14 mouse cellular contexts compared by ENCODE assay signal in genomic region chr11:78174506-78174905, GRCm38 (mm10). TPM values are rescaled to one million over a fixed set of nuclear protein-coding genes. Genes with fewer than 3 reads are reported as not detected.
DNase-seq lines count a peak whose midpoint lies in the region; ATAC-seq and TF ChIP-seq lines count a peak whose summit lies in the region.
"Had no signal": no experiment of that assay in that cellular context is flagged by ENCODE, and none has a peak within 500 bp of the region (broad histone marks: within the 10 kb centered on the region; RNA-seq: fewer than 3 reads in every experiment).

No protein-coding gene starts in this region.

- no peaks in the 10 kb centered on the region for H3K9me3 ChIP-seq in liver, embryonic 12.5 days (replicated peaks)
- no peaks in the 10 kb centered on the region for H3K9me3 ChIP-seq in liver, embryonic 11.5 days (ENCODE audit: control insufficient read depth, low read length)
- H3K9me3 ChIP-seq: forebrain, embryonic 15.5 days; megakaryocyte, embryonic 14.5 days had no signal

- no peak for DNase-seq in kidney, adult 2 months
- no peak for DNase-seq in kidney, postnatal 14 days
- no peak for DNase-seq in liver, embryonic 11.5 days (ENCODE audit: low spot score)
- DNase-seq in R1 (ENCODE audit: low read depth, low spot score) (peak; percentile 70), ZHBTc4 (ENCODE audit: low read depth, low spot score) (peak; percentile 40)
- no peak for DNase-seq in natural killer cell, adult 2 months (ENCODE audit: low spot score in 2 of 2)
- DNase-seq: adrenal gland, postnatal 10 days; cerebellum, adult 18-20 months; cerebellum, postnatal 14 days; kidney, adult 18-20 months had no signal

- TF ChIP-seq POLR2A in kidney, adult 2 months (IDR thresholded peaks at IDR 0.05; ENCODE audit: low read depth, low read length): no peak

- no peak for ATAC-seq in liver, embryonic 12.5 days
- ATAC-seq in liver, embryonic 11.5 days (replicated peaks; ENCODE audit: low FRiP score): no peak
- ATAC-seq: forebrain, embryonic 15.5 days had no signal

- WGBS in kidney, adult 2 months: 74% methylated on average over 3 of the region's 3 CpGs
- 91% methylated on average over 3 of the region's 3 CpGs for WGBS in liver, embryonic 12.5 days (ENCODE audit: insufficient replicate concordance)
- 87% methylated on average over 3 of the region's 3 CpGs for WGBS in liver, embryonic 11.5 days

- H3K4me3 ChIP-seq in kidney, adult 2 months (ENCODE audit: insufficient read depth, low read depth, low read length): no peak overlapping the region
- H3K4me3 ChIP-seq in liver, embryonic 12.5 days: no peak overlapping the region
- H3K4me3 ChIP-seq in liver, embryonic 11.5 days (ENCODE audit: low read depth, low read length): no peak overlapping the region
- H3K4me3 ChIP-seq: forebrain, embryonic 15.5 days; megakaryocyte, embryonic 14.5 days had no signal

- no peaks in the 10 kb centered on the region for H3K27me3 ChIP-seq in kidney, adult 2 months (replicated peaks; ENCODE audit: control insufficient read depth, insufficient read depth, low read length)
- H3K27me3 ChIP-seq in liver, embryonic 12.5 days (replicated peaks): no peaks in the 10 kb centered on the region
- no peaks in the 10 kb centered on the region for H3K27me3 ChIP-seq in liver, embryonic 11.5 days (replicated peaks; ENCODE audit: control insufficient read depth, insufficient read depth, low read length)
- H3K27me3 ChIP-seq: forebrain, embryonic 15.5 days; megakaryocyte, embryonic 14.5 days had no signal

- H3K4me1 ChIP-seq in kidney, adult 2 months (ENCODE audit: control insufficient read depth, insufficient read depth, low read length): peaks cover 8% of the 10 kb centered on the region; the same call in 1 of the 2 replicates
- H3K4me1 ChIP-seq in liver, embryonic 12.5 days: peaks cover 64% of the 10 kb centered on the region
- peaks cover 17% of the 10 kb centered on the region for H3K4me1 ChIP-seq in liver, embryonic 11.5 days (replicated peaks; ENCODE audit: control insufficient read depth, insufficient read depth, low read length)

- H3K27ac ChIP-seq in kidney, adult 2 months (ENCODE audit: insufficient read depth, low read depth, low read length): peak overlapping the region; percentile 78
- H3K27ac ChIP-seq in liver, embryonic 12.5 days: peak overlapping the region; percentile 100
- H3K27ac ChIP-seq in liver, embryonic 11.5 days (ENCODE audit: low read depth, low read length): no peak overlapping the region
- H3K27ac ChIP-seq: forebrain, embryonic 15.5 days had no signal

- H3K4me2 ChIP-seq in liver, embryonic 12.5 days: peak overlapping the region; percentile 92; the same call in 1 of the 2 replicates
- no peak overlapping the region for H3K4me2 ChIP-seq in liver, embryonic 11.5 days
- H3K4me2 ChIP-seq: forebrain, embryonic 15.5 days; heart, embryonic 11.5 days had no signal

- no peaks in the 10 kb centered on the region for H3K36me3 ChIP-seq in kidney, adult 2 months (ENCODE audit: control insufficient read depth, insufficient read depth, low read length)
- H3K36me3 ChIP-seq in liver, embryonic 12.5 days: peaks cover 33% of the 10 kb centered on the region
- peaks cover 3% of the 10 kb centered on the region; the same call in 1 of the 2 replicates for H3K36me3 ChIP-seq in liver, embryonic 11.5 days (ENCODE audit: control insufficient read depth, insufficient read depth, low read length)

- no peak for TF ChIP-seq CTCF in kidney, adult 2 months (conservative IDR thresholded peaks at IDR 0.05; ENCODE audit: insufficient read depth, insufficient read length, low read depth, low read length)

- H3K9ac ChIP-seq in liver, embryonic 12.5 days: 0 out of 2 replicates have a peak overlapping the region, but pooled peaks have one; percentile 33
- H3K9ac ChIP-seq in liver, embryonic 11.5 days (ENCODE audit: low read depth, low read length): no peak overlapping the region
- H3K9ac ChIP-seq: forebrain, embryonic 15.5 days had no signal

RNA-seq across cellular contexts. Expression of gene Nek8, which starts 2.0 kb away (rescaled TPM):
- polyA plus RNA-seq in kidney, adult 2 months (2012; rRNA removed): 18.3 and 24.6 TPM in 2 replicates
- 12.2 and 13.7 TPM in 2 replicates for polyA plus RNA-seq in liver, embryonic 12.5 days (2016; fragmentation: Nextera tagmentation; extraction: Ambion mirVana)
- polyA plus RNA-seq in liver, embryonic 11.5 days (2014; fragmentation: Nextera tagmentation; extraction: Ambion mirVana): 13.1 and 14.3 TPM in 2 replicates

RNA-seq across cellular contexts. Expression of gene Tlcd1, which starts 2.0 kb away (rescaled TPM):
- polyA plus RNA-seq in kidney, adult 2 months (2012; rRNA removed): 78.2 and 144 TPM in 2 replicates
- 62.6 and 67.1 TPM in 2 replicates for polyA plus RNA-seq in liver, embryonic 12.5 days (2016; fragmentation: Nextera tagmentation; extraction: Ambion mirVana)
- 52.5 and 57.5 TPM in 2 replicates for polyA plus RNA-seq in liver, embryonic 11.5 days (2014; fragmentation: Nextera tagmentation; extraction: Ambion mirVana)

RNA-seq across cellular contexts. Expression of gene Rpl23a, which starts 8.9 kb away (rescaled TPM):
- polyA plus RNA-seq in kidney, adult 2 months (2012; rRNA removed): 153 and 278 TPM in 2 replicates
- polyA plus RNA-seq in liver, embryonic 12.5 days (2016; fragmentation: Nextera tagmentation; extraction: Ambion mirVana): 1,112 and 1,156 TPM in 2 replicates
- polyA plus RNA-seq in liver, embryonic 11.5 days (2014; fragmentation: Nextera tagmentation; extraction: Ambion mirVana): 1,588 and 1,766 TPM in 2 replicates

RNA-seq across cellular contexts. Expression of gene Traf4, which starts 9.1 kb away (rescaled TPM):
- polyA plus RNA-seq in kidney, adult 2 months (2012; rRNA removed): 108 and 126 TPM in 2 replicates
- polyA plus RNA-seq in liver, embryonic 12.5 days (2016; fragmentation: Nextera tagmentation; extraction: Ambion mirVana): 45.4 and 47.6 TPM in 2 replicates
- polyA plus RNA-seq in liver, embryonic 11.5 days (2014; fragmentation: Nextera tagmentation; extraction: Ambion mirVana): 53.8 and 57.6 TPM in 2 replicates

RNA-seq across cellular contexts. Expression of gene Rab34, which starts 13.7 kb away (rescaled TPM):
- polyA plus RNA-seq in kidney, adult 2 months (2012; rRNA removed): 78.1 and 92.4 TPM in 2 replicates
- 20.3 and 24.0 TPM in 2 replicates for polyA plus RNA-seq in liver, embryonic 12.5 days (2016; fragmentation: Nextera tagmentation; extraction: Ambion mirVana)
- 42.6 and 45.3 TPM in 2 replicates for polyA plus RNA-seq in liver, embryonic 11.5 days (2014; fragmentation: Nextera tagmentation; extraction: Ambion mirVana)

Comparison
In these comparisons a context has a peak if more than half of its experiments do, and no peak if none do; other contexts are left out.
1. DNase-seq: peak in R1 (single experiment) and ZHBTc4 (single experiment); none in kidney, adult 2 months (single experiment), kidney, postnatal 14 days (single experiment), liver, embryonic 11.5 days (single experiment) and natural killer cell, adult 2 months (0 of 2).